Mouse (Mus musculus): ENCODE measurements around the gene Nav2.
A peak's percentile ranks its signal among the peaks of the same experiment; 100 is the strongest.

The Nav2 gene

GRCm38 (mm10) chr7:49396202-49396601 lies 487.7 kb downstream of the Nav2 start:
- DNase-seq (ENCODE audit: low spot score in 2 of 2), result no peak

- DNase-seq (ENCODE audit: low spot score in 2 of 2), result no peak
These were observed 489.0 kb downstream of the Nav2 start for GRCm38 (mm10) chr7:49397441-49398003.

DNA sequence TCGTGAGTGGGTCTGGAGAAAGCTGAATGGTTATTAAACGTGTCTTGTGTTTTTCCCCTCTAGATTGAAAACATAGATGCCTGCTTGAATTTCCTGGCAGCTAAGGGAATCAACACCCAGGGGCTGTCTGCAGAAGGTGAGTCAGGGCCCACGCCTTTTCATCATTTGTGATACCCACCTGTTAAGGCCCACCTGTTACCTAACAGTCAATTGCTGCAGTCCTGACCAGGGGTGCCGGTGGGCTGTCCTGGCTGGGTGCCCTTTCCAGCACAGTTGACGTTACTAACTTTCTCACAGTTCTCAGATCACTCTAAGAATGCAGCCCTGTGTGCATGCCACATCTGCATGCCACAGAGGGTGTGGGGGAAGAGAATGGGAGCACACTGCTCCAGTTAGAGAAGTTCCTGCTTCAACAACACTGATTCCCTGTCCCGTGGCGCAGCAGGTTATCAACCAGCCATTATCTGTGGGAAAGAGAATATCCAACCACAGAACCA lies 489.6 kb downstream of the Nav2 start:
- no peak for DNase-seq (ENCODE audit: low spot score in 2 of 2)

DNA sequence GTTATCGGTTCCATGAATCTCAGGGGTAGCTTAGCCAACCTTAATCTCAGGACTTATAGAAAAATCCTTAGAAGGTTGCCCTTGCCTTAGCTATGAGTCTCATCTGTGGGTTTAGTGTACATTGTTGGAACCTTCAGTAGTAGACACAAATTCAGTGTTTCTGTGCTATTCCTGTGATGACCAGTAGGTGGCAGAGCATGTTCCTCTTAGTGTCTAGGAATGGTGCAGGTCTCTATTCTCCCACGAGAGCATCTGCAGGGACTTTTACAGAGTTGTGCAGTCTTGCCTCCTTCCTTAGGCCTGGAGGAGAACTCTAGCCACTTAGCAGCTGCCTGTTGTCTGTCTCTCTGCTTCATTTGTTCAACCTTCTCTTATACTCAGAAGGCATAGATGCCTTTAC lies 490.8 kb downstream of the Nav2 start:
- peak; percentile 63 to 71 for DNase-seq (ENCODE audit: low spot score in 2 of 2)

- no peak for DNase-seq (ENCODE audit: low spot score in 2 of 2)
These were observed 491.9 kb downstream of the Nav2 start for GRCm38 (mm10) chr7:49400463-49400862.

DNA sequence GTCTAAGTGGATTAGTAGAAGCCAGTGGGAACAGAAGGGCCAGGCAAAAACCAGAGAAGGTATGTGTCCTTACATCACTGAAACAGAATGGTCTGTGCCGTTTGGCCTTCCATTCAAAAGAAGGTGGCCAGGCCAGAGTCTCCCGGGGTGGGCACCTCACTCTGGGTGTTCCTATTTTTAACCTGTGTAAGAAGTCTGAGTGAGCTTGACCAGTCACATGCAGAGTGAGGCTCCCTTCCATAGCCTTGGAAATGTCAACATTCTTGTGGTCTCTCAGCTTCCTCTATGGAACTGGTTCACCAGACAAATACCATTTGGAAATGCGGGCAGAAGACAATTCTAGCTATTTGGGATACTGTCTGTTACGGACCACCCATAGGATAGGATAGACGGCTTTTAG lies 494.0 kb downstream of the Nav2 start:
- no peak for DNase-seq (ENCODE audit: low spot score in 2 of 2)

GRCm38 (mm10) chr7:49407688-49408087 lies 499.2 kb downstream of the Nav2 start:
- no peak for DNase-seq (ENCODE audit: low spot score in 2 of 2)

GRCm38 (mm10) chr7:49408625-49409024 lies 500.1 kb downstream of the Nav2 start:
- DNase-seq (ENCODE audit: low spot score in 2 of 2), result no peak

DNA sequence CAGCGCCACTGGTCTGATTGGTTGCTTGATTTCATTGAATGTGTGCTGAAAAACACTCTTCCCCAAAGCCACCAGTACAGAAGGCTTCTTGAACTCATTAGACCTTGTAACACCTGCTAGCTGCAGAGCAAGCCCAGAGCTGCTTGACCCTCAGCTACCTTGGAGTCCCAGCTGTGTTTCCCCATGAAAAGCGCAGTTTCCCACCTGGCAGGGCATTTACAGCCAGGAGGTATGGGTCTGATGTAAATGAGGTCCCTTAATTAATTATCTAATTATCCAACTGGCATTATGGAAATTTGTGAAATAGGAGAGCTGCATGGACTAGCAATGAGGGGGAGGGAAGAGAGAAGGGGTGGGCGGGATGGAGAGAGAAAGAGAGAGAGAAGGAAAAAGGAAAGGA lies 500.7 kb downstream of the Nav2 start:
- no peak for DNase-seq (ENCODE audit: low spot score in 2 of 2)

DNA sequence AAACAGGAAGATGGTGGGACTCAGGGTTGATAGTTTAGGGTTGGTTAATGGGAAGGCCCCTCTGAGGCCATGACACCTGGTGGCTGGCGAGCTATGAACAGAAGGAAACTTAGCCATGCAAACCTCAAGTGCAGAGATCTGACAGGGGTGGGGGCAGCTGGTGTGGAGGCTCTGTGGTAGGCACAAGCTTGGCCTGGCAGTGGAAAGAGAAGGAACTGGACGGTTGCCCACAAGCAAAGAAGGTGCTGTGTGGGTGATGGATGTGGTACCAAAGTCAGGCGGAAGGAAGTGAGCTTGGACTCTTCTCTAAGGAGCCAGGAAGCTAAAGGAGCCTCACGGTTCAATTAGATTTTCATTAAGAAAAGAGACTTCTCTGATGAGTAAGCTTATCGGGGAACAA lies 501.7 kb downstream of the Nav2 start:
- no peak for DNase-seq (ENCODE audit: low spot score in 2 of 2)

DNA sequence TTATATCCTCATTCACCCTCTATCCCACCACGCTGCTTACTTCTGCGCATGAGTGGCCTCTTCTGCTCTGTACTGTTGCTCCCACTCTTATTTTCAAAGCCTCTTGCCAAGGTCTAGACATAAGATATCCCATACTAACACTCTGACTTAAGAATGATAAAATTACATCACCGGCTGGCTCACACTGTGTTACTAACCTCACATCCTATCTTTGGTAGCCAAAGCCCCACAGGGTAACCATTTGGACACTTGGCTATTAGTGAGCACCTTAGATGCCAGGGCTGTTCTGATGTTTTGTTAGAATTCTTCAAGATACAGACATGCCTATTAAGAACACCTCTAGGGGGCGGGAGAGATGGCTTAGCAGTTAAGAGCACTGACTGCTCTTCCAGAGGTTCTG lies 502.4 kb downstream of the Nav2 start:
- DNase-seq (ENCODE audit: low spot score in 2 of 2), result no peak

DNA sequence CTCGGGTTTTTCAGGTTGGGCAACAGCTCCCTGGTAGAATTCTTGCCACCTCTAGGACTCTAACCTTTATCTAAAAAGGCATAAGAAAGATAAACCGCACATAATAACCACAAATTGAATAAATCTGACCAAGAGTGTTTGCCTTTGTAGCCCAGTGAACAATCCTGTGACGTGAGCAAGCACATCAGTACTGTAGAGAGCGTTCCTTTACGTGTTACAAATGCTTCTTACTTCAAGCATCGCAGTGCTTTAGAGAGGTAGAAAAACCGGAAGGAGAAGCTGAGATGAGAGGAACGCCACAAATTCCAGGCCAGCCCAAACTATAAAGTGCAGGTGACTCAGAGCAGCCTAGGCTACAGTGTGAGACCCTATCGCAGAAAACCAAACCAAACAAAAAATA lies 503.3 kb downstream of the Nav2 start:
- no peak for DNase-seq (ENCODE audit: low spot score in 2 of 2)

DNA sequence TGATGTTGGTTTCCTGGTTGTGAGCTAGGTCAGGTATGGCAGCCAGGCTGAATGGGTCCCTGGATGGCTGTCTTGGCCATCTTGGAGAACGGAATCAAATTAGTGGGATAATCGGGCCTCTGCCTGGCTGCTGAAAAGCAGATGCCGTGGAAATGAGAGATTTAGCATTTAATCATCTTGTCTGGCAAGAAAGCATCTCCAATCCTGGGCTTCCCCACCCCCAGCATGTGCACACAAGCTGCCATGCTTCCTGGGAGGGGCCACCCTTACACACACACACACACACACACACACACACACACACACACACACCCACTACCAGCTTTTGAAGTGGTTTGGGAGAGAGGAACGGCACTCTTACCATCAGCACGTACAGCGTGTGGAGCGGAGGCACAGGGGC lies 506.6 kb downstream of the Nav2 start:
- no peak for DNase-seq (ENCODE audit: low spot score in 2 of 2)

- no peak for DNase-seq (ENCODE audit: low spot score in 2 of 2)
These were observed 507.2 kb downstream of the Nav2 start for GRCm38 (mm10) chr7:49415716-49416115.

DNA sequence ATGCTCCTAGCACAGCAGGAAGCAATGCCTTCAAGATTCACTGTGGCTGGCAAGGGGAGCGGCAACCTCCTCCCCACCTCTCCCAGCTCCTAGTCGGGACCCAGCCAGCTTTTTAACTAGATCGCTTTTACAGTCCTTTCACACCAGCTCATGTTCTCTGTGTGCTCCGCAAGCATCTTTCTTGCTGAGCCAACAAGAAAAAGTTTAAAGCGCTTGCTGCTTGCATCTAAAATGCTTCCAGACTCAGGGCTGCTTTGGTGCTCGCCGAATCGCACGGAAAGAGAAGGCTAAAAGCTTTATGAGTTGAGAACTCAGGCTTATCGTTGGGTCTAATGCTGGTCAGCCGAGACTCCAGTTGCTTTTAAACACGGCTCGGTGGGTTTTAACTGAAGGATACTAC lies 510.3 kb downstream of the Nav2 start:
- DNase-seq (ENCODE audit: low spot score in 2 of 2), result no peak

DNA sequence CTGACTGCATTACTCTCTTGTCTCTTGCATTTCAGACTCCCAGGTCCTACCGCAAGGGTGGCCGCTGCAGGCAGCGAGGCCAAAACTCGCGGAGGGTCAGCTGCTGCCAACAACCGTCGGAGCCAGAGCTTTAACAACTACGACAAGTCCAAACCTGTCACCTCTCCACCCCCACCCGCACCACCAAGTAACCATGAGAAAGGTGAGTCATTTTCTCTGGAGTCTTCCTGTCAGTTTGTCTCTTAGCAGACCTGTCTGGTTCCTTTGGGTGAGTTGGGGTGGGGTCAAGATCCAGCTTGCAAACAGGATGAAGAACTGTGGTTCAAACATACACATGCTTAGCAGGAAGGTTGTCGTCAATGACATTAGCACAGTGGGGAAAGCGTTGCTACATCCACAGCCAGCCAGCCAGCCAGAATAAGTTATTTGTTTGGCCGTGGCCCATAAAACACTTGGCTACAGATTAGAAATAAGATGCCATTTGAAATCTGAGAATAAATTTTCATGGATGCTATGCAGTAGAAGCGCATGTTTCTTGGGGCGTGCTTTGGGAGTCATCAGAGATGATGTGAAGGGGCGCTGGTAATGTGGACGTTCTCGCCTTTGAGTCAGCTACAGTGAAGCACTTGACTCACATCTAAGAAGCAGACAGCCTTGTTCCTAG lies 511.8 kb downstream of the Nav2 start:
- DNase-seq (ENCODE audit: low spot score in 2 of 2), result no peak

DNA sequence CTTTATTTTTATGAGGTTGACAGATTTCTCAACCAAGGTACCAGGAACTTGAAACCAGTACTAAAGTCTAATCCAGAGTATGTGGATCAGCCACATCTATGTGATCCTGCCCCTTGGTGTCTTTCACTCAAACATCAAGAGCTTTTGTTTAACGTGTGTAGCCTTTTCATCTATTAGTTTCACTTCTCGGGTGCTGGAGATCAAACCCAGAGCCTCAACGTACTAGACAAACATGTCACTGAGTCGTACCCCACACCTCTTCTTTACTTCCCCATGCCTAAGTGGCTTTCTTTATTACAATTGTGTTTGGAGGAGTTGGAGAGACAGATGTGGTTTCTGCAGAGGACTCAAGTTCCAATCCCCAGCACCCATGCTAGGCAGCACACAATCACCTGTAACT lies 512.7 kb downstream of the Nav2 start:
- no peak for DNase-seq (ENCODE audit: low spot score in 2 of 2)

DNA sequence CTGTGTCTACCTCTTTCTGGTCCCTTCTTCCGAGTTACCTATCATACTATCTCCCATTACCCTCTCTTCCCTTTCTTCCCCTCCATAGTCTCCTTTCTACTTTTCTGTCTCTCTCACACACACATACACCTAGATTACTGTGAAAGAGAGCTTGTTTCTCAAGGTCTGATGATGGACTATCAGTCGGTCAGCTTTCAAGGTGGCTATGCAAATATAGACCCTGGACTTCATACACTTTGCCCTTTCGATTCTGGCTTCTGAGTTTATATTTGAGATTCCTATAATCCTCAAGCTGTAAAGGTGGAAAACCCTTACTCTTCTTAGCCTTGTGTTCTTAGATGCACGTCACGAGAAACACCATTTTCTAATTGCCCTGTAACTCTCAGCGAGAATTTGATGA lies 515.4 kb downstream of the Nav2 start:
- DNase-seq (ENCODE audit: low spot score in 2 of 2), result no peak

GRCm38 (mm10) chr7:49426060-49426459 lies 517.5 kb downstream of the Nav2 start:
- DNase-seq (ENCODE audit: low spot score in 2 of 2), result no peak

- DNase-seq (ENCODE audit: low spot score in 2 of 2), result no peak
These were observed 519.3 kb downstream of the Nav2 start for GRCm38 (mm10) chr7:49427843-49428242.

- DNase-seq (ENCODE audit: low spot score in 2 of 2), result no peak
These were observed 520.4 kb downstream of the Nav2 start for GRCm38 (mm10) chr7:49428947-49429346.

GRCm38 (mm10) chr7:49430808-49431207 lies 522.3 kb downstream of the Nav2 start:
- no peak for DNase-seq (ENCODE audit: low spot score in 2 of 2)

DNA sequence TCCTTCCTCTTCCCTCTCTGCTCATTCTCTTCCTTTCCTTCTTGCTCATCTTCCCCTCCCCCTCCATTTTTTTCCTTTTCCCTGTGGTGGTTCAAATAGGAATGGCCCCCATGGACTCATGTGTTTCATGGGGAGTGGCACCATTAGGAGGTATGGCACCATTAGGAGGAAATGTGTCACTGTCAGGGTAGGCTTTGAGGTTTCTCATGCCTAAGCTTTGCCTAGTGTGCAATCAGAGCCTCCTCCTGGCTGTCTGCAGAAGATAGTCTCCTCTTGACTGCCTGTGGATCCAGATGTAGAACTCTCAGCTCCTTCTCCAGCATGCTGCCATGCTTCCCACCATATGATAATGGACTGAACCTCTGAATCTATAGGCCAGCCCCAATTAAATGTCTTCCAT lies 525.4 kb downstream of the Nav2 start:
- no peak for DNase-seq (ENCODE audit: low spot score in 2 of 2)

- DNase-seq (ENCODE audit: low spot score in 2 of 2), result no peak
These were observed 528.0 kb downstream of the Nav2 start for GRCm38 (mm10) chr7:49436492-49436891.

All from right cerebral cortex, postnatal 36 days (tissue).